Mouse (Mus musculus): ENCODE results near the gene Ttn.

Ttn gene

GRCm38 (mm10) chr2:76702751-76703150, 279.6 kb downstream of the Ttn start:
- DNase-seq (ENCODE audit: low spot score): no peak

GRCm38 (mm10) chr2:76702188-76702587, 280.2 kb downstream of the Ttn start:
- no peak for DNase-seq (ENCODE audit: low spot score)

- no peak for DNase-seq (ENCODE audit: low spot score)
Measured at GRCm38 (mm10) chr2:76695290-76695689, 287.1 kb downstream of the Ttn start.

GRCm38 (mm10) chr2:76693765-76694164, 288.6 kb downstream of the Ttn start:
- no peak for DNase-seq (ENCODE audit: low spot score)

- DNase-seq (ENCODE audit: low spot score): no peak
Measured at GRCm38 (mm10) chr2:76690436-76691204, 291.7 kb downstream of the Ttn start.

GRCm38 (mm10) chr2:76688162-76688561, 294.2 kb downstream of the Ttn start:
- DNase-seq (ENCODE audit: low spot score): no peak

GRCm38 (mm10) chr2:76687608-76688007, 294.7 kb downstream of the Ttn start:
- DNase-seq (ENCODE audit: low spot score): no peak

GRCm38 (mm10) chr2:76686986-76687385, 295.4 kb downstream of the Ttn start:
- DNase-seq (ENCODE audit: low spot score): no peak

- no peak for DNase-seq (ENCODE audit: low spot score)
Measured at GRCm38 (mm10) chr2:76682301-76682700, 300.0 kb downstream of the Ttn start.

- DNase-seq (ENCODE audit: low spot score): no peak
Measured at GRCm38 (mm10) chr2:76676401-76677226, 305.7 kb downstream of the Ttn start.

- DNase-seq (ENCODE audit: low spot score): no peak
Measured at GRCm38 (mm10) chr2:76675949-76676348, 306.4 kb downstream of the Ttn start.

GRCm38 (mm10) chr2:76675451-76675850, 306.9 kb downstream of the Ttn start:
- no peak for DNase-seq (ENCODE audit: low spot score)

- peak; percentile 48 for DNase-seq (ENCODE audit: low spot score)
Measured at GRCm38 (mm10) chr2:76674725-76675427, 307.5 kb downstream of the Ttn start, which contains the start of gene Plekha3. Plekha3 (plus strand) TSS chr2:76675281.

- no peak for DNase-seq (ENCODE audit: low spot score)
Measured at GRCm38 (mm10) chr2:76673472-76674081, 308.8 kb downstream of the Ttn start.

GRCm38 (mm10) chr2:76672966-76673392, 309.4 kb downstream of the Ttn start, which contains the start of gene Fkbp7:
Fkbp7 (minus strand) TSS chr2:76673116.
- DNase-seq (ENCODE audit: low spot score): peak; percentile 87

GRCm38 (mm10) chr2:76672134-76672745, 310.1 kb downstream of the Ttn start:
- no peak for DNase-seq (ENCODE audit: low spot score)

GRCm38 (mm10) chr2:76671641-76672040, 310.7 kb downstream of the Ttn start:
- no peak for DNase-seq (ENCODE audit: low spot score)

- no peak for DNase-seq (ENCODE audit: low spot score)
Measured at GRCm38 (mm10) chr2:76667200-76667599, 315.1 kb downstream of the Ttn start.

GRCm38 (mm10) chr2:76665531-76665930, 316.8 kb downstream of the Ttn start:
- DNase-seq (ENCODE audit: low spot score): no peak

- DNase-seq (ENCODE audit: low spot score): no peak
Measured at GRCm38 (mm10) chr2:76659419-76659818, 322.9 kb downstream of the Ttn start.

GRCm38 (mm10) chr2:76658551-76658950, 323.8 kb downstream of the Ttn start:
- DNase-seq (ENCODE audit: low spot score): no peak

All from layer of hippocampus, adult 9-10 months (tissue).